Mouse (Mus musculus): ENCODE data around the gene Tfrc. TPM values are rescaled to one million over a fixed set of nuclear protein-coding genes. Genes with fewer than 3 reads are reported as not detected.

Tfrc gene
- total RNA-seq (2021), result 100 to 1,000 TPM in 1 of 2 experiments, 10 to 100 TPM in 1; 97.9 to 112 TPM
- long read RNA-seq, full-length matches to known transcripts, result 13 of 29 reads
- long read RNA-seq, partial matches to known transcripts, result 3 of 29 reads
- long read RNA-seq, other reads (novel, unspliced or antisense), result 13 of 29 reads

GRCm38 (mm10) chr16:32608712-32609400 lies at the start of gene Tfrc:
Tfrc (plus strand) TSS chr16:32608920.
- peak; percentile 91 to 95 for DNase-seq (ENCODE audit: low spot score in 2 of 2)

- no peak for DNase-seq (ENCODE audit: low spot score in 2 of 2)
These were observed 49.2 kb upstream of the Tfrc start for GRCm38 (mm10) chr16:32559493-32559892.

DNA sequence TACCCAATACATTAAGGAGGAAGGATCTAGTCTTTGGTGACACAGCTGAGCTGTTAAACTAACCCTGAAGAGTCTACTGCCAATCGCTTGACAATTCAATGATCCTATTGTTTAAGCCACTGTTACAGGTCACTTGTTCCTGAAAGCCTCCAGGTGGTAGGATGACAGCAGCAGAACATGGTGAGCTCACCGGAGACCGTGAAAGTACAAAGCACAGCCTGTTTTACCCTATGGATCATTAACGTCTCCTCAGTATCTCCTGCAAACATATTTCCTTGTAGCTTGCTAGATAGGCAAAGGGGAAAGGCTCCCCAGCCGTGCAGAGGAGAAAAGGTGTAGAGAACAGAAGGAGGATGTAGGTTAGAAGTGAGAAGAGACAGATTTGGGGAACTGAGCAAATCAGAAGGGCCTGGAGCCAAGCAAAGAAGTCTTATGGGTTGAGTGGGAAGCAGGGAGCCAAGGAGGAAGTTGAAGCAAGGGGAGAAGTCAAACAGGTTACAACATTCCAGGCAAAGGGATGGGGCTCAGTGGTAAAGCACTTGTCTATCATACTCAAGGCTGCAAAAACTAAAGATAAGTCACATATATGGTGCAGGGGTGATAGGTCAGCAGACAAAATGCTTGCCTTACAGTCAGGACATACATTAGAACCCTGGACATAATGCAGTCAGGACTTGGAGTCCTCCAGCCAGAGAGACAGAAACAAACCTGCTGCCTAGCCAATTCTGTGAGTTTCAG lies 45.5 kb upstream of the Tfrc start:
- DNase-seq (ENCODE audit: low spot score in 2 of 2), result no peak

DNA sequence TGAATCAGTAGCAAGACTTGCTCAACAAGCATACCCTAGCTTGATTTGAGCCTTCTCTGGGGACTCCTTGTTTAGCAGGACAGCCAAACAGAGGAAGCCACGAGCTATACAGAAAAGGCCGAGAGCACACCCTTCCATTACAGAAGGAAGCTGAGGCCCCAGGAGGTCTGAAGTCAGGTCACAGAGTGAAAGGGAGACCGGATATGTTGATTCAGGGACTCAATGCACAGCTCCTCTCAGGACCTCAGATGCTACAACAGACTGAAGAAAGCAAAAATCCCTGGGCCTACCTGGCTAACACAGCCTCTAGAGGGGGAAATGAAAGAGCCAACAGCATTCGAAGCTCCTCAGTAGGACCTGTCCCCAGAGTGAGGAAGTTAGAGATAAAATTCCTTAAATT lies 41.4 kb upstream of the Tfrc start:
- no peak for DNase-seq (ENCODE audit: low spot score in 2 of 2)

DNA sequence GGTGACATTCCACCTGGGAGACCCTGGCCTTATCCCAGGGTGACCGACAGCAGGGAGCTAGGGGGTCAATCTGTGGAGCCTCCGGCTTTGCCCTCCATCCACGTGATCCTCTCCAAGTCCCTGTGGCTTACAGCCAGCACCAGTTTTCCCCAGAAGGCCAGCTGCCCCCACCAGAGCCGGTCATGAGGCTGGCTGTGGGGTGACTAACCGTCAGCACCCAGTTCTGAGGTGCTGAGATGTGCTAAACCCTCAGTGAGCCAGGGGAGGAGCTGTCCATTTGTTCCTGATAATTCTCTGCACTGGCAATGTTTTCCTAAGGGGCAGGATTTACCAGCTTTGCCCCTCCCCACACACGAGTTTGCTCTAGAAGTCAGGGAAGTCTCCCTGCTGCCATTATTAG lies 40.3 kb upstream of the Tfrc start:
- no peak for DNase-seq (ENCODE audit: low spot score in 2 of 2)

GRCm38 (mm10) chr16:32570042-32570441 lies 38.7 kb upstream of the Tfrc start:
- no peak for DNase-seq (ENCODE audit: low spot score in 2 of 2)

- DNase-seq (ENCODE audit: low spot score in 2 of 2), result no peak
These were observed 36.2 kb upstream of the Tfrc start for GRCm38 (mm10) chr16:32572528-32572927.

DNA sequence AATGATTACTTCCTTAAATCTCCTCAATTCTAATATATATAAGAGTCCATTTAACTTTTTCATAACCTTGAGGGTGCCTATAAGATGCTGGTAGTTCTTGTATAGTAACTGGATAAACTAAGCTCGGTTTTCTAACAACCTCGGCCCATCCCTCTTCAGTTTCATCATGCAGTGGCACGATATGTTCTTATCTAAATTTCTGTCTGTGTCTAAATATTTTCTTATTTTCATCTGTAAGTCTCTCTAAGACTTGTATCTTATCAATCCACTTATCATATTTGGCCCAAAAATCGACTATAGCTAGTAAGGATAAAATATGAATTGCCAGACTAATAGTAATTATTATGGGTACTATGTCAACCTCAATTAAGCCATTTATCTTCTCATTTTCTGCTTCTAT lies 22.2 kb upstream of the Tfrc start:
- no peak for DNase-seq (ENCODE audit: low spot score in 2 of 2)

DNA sequence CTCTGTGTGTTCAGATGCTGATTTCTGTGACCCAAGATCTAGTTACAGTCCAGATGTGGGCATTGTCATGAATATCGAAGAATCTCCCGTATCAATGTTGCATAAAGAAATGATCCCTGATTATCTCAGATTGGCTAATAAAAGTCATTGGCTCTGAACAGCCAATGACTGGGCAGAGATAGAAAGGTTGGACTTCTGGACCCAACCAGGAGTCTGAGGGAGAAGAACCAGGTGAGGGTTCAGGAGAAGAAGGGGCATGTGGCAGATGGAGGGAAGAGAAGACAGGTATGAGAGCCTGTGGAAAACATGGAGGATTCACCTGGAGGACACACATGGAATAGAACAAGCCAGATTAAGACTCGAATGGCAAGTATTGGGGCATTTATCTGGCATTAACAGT lies 20.2 kb upstream of the Tfrc start:
- DNase-seq (ENCODE audit: low spot score in 2 of 2), result no peak

DNA sequence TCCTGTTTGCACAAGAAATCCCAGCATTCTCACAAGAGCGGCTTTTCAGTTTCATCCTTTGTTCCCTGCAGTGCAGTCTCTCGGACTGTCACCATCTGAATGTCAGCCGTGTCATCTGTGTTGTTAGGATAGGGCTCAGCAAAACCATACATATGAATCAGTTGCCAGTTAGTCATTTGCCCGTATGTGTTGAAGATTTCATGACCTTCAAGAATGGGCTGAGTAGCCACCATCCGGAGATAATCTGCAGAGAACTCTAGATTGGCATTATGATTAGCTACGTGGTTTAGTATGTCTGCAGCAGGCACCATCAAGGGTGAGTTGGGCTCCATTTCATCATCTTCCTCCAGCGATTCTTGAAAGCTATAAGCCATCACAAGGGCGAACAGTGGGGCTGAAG lies 17.2 kb upstream of the Tfrc start:
- no peak for DNase-seq (ENCODE audit: low spot score in 2 of 2)

- DNase-seq (ENCODE audit: low spot score in 2 of 2), result no peak
These were observed 15.4 kb upstream of the Tfrc start for GRCm38 (mm10) chr16:32593283-32593805.

- DNase-seq (ENCODE audit: low spot score in 2 of 2), result no peak
These were observed 14.8 kb upstream of the Tfrc start for GRCm38 (mm10) chr16:32593916-32594315.

DNA sequence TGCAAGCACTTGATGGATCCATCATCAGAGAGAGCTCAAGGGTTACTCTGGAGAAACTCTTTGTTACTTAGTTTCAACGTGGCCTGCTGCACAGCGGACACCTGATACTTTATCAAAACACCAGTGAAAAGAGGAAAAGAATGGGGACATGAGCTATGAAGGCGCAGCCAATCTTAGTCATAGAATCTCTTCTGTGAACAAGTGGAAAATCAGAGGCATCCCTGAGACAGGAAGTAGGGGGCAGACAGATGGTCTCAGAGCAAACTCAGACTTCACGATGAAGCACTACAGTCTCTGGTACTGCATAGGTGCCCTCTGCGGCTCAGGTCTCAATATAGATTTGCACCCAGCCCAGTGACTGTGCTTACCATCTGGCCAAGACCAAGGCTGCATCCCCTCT lies 14.0 kb upstream of the Tfrc start:
- DNase-seq (ENCODE audit: low spot score in 2 of 2), result no peak

- DNase-seq (ENCODE audit: low spot score in 2 of 2), result no peak
These were observed 13.4 kb upstream of the Tfrc start for GRCm38 (mm10) chr16:32595142-32595855.

GRCm38 (mm10) chr16:32597909-32598381 lies 10.8 kb upstream of the Tfrc start:
- DNase-seq (ENCODE audit: low spot score in 2 of 2), result no peak

GRCm38 (mm10) chr16:32599151-32599550 lies 9.6 kb upstream of the Tfrc start:
- no peak for DNase-seq (ENCODE audit: low spot score in 2 of 2)

- no peak for DNase-seq (ENCODE audit: low spot score in 2 of 2)
These were observed 6.5 kb upstream of the Tfrc start for GRCm38 (mm10) chr16:32602193-32602685.

DNA sequence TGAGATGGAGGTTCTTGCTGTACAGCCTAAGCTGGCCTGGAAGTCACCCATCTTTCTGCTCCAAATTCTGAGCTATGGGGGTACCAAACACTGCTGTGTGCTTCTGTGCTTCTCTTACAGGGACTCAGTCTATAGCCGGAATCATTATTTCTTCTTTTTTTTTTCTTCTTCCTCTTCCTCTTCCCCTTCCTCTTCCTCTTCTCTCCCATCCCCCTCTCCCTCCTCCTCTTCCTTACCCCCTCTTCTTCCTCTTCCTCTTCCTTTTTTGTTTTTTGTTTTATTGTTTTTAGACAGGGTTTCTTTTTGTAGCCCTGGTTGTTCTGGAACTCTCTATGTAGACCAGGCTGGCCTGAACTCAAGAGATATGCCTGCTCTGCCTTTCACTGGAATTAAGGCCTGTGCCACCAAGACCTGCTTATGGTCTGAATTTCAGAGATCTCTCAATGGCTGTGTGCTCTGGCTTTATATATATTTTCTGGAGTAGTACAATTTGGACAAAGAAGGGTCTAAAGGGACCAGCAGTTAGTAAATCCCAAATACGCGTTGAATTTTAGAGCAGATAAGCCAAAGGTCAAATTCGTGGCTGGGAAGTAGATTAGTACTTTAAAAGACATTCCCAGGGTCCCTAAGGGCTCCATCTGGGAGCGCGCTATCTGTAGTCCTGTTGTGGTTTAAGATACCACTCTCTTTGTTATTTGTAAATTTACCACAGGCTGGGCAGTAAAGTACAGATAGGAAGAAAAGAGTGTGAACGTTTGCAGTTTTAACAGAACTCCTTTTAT lies 967 bp upstream of the Tfrc start:
- DNase-seq (ENCODE audit: low spot score in 2 of 2), result no peak

- no peak for DNase-seq (ENCODE audit: low spot score in 2 of 2)
These were observed 392 bp upstream of the Tfrc start for GRCm38 (mm10) chr16:32608344-32608711.

DNA sequence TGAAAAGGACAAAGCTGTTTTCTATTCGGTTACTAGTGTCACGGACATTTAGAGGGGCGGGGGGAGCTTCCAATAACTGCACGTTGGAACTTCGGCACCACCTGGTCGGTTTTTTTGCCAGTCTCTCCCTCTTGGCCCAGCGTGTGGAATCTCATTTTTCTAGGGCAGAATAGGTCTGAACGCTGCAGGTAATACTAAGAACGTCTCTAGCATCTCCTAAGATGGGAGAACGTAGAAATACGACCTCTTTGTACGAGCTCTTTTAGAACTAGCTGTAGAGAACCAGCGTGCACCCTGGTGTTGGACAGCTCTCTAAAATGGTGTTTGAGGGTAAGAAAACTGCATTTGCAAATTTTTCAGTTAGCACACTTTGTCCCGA lies 670 bp downstream of the Tfrc start:
- no peak for DNase-seq (ENCODE audit: low spot score in 2 of 2)

All from layer of hippocampus, postnatal 10 days (tissue).